Mouse (Mus musculus) heart, adult 10 weeks (tissue): ENCODE results near the gene Rab23. TPM values are rescaled to one million over a fixed set of nuclear protein-coding genes. Genes with fewer than 3 reads are reported as not detected.

Experiments
- polyA plus RNA-seq: library from polyadenylated mRNA; stranded (reverse); fragments of 350-450 nt; fragmentation: Illumina TruSeq; extraction: RNeasy Lipid Tissue Mini Kit (QIAGEN cat#74804); gene quantifications from one replicate; pipeline ENCODE4 v1.2.3, GENCODE M21; 2014; ENCODE audit warnings: low read depth, low replicate concordance

Rab23 gene
- 6.6 TPM for polyA plus RNA-seq

GRCm38 (mm10) chr1:33719733-33720225 lies at the start of gene Rab23:
Rab23 (plus strand) TSS chr1:33719887.

GRCm38 (mm10) chr1:33757491-33758041 lies 37.9 kb downstream of the Rab23 start, which contains the start of gene Bag2:
Bag2 (minus strand) TSS chr1:33757795.

Other genes starting within 250 kb of the Rab23 start
- 2.3 TPM for gene Prim2, start 50.1 kb upstream of the Rab23 start, polyA plus RNA-seq
- 50.7 TPM for gene Bag2, start 37.9 kb downstream of the Rab23 start, polyA plus RNA-seq
- gene Zfp451, start 94.7 kb downstream of the Rab23 start, polyA plus RNA-seq, result 9.8 TPM
- 0.86 TPM for gene Bend6, start 187.9 kb downstream of the Rab23 start, polyA plus RNA-seq
- 170 TPM for gene Dst, start 188.3 kb downstream of the Rab23 start, polyA plus RNA-seq